Mouse (Mus musculus) CH12.LX (cell line): ENCODE measurements around the gene Mmp8. TPM values are rescaled to one million over a fixed set of nuclear protein-coding genes. Genes with fewer than 3 reads are reported as not detected.

ENCODE experiments used
- DNase-seq: peaks from one replicate; pipeline ENCODE4 v3.0.0-alpha.2; 2013; ENCODE audit errors: extremely low read depth
- H3K27ac ChIP-seq: 2 replicates; pipeline ENCODE4 v1.5.1; 2012; ENCODE audit warnings: low read depth, mild to moderate bottlenecking, control low read depth, moderate library complexity; ENCODE audit not compliant: insufficient read depth
- H3K27me3 ChIP-seq: replicated peaks from 2 replicates; pipeline ENCODE3; 2012; ENCODE audit warnings: inconsistent platforms
- H3K36me3 ChIP-seq, 2 experiments: replicated peaks in 1 of 2; 2 replicates each; pipeline versions ENCODE3 to v1.6.1; 2012; ENCODE audit warnings: inconsistent platforms in 1 of 2, low read length in 1 of 2, mild to moderate bottlenecking in 1 of 2, mixed read lengths in 1 of 2, moderate library complexity in 1 of 2; ENCODE audit not compliant: control insufficient read depth in 1 of 2, insufficient read depth in 1 of 2
- H3K4me1 ChIP-seq, 2 experiments: 2 replicates each; pipeline ENCODE4 v1.6.1; 2012; ENCODE audit warnings: inconsistent platforms in 1 of 2, moderate library complexity in 1 of 2; ENCODE audit not compliant: insufficient read depth in 2 of 2, control insufficient read depth in 1 of 2
- H3K4me2 ChIP-seq: 2 replicates; pipeline ENCODE4 v1.6.1; 2012; ENCODE audit warnings: low read depth, mild to moderate bottlenecking, control low read depth; ENCODE audit not compliant: poor library complexity, insufficient read depth, severe bottlenecking
- H3K4me3 ChIP-seq, 3 experiments: fragments of 150-350 bp in 1 of 3; sonication (generic) in 1 of 3; replicated peaks in 1 of 3; 2 replicates each; pipeline versions ENCODE3 to v1.5.1; 2011 to 2012; ENCODE audit warnings: low read depth in 2 of 3, low read length in 2 of 3, mild to moderate bottlenecking in 2 of 3, moderate library complexity in 2 of 3, control low read depth in 1 of 3, improper control_type of control experiment in 1 of 3, inconsistent platforms in 1 of 3, mixed read lengths in 1 of 3; ENCODE audit not compliant: poor library complexity in 1 of 3
- H3K79me2 ChIP-seq: replicated peaks from 2 replicates; pipeline ENCODE4 v1.6.1; 2012; ENCODE audit warnings: mild to moderate bottlenecking, moderate library complexity; ENCODE audit not compliant: control insufficient read depth, poor library complexity, insufficient read depth, severe bottlenecking; ENCODE audit errors: extremely low read depth
- H3K9ac ChIP-seq: 2 replicates; pipeline ENCODE4 v1.6.1; 2012; ENCODE audit warnings: low read depth, mild to moderate bottlenecking, control low read depth, moderate library complexity; ENCODE audit not compliant: insufficient read depth
- H3K9me3 ChIP-seq: replicated peaks from 2 replicates; pipeline ENCODE3; 2012; ENCODE audit warnings: low read length, inconsistent platforms, mixed read lengths
- CHD1 ChIP-seq: IDR thresholded peaks from 2 replicates; pipeline ENCODE4 v1.6.1; 2012; ENCODE audit warnings: low read depth, low read length, improper control_type of control experiment, inconsistent platforms
- E2F4 ChIP-seq: IDR thresholded peaks from 2 replicates; pipeline ENCODE4 v1.6.1; 2011; ENCODE audit warnings: low read depth, low read length, improper control_type of control experiment; ENCODE audit not compliant: insufficient replicate concordance
- GABPA ChIP-seq: IDR thresholded peaks from 2 replicates; pipeline ENCODE4 v1.6.1; 2012; ENCODE audit warnings: low read depth, low read length, improper control_type of control experiment, inconsistent platforms; ENCODE audit not compliant: insufficient replicate concordance
- IRF4 ChIP-seq: IDR thresholded peaks from 2 replicates; pipeline ENCODE4 v1.6.1; 2014; ENCODE audit warnings: low read depth, mild to moderate bottlenecking, inconsistent platforms, low read length, improper control_type of control experiment
- JUN ChIP-seq: IDR thresholded peaks from 2 replicates; pipeline ENCODE4 v1.6.1; 2011; ENCODE audit warnings: low read depth, mild to moderate bottlenecking, low read length, improper control_type of control experiment, moderate library complexity; ENCODE audit not compliant: insufficient read depth
- JUND ChIP-seq: conservative IDR thresholded peaks from 2 replicates; pipeline ENCODE4 v1.6.1; 2011; ENCODE audit warnings: low read depth, low read length, improper control_type of control experiment
- KAT2A ChIP-seq: IDR thresholded peaks from 2 replicates; pipeline ENCODE4 v1.6.1; 2012; ENCODE audit warnings: low read length, improper control_type of control experiment, inconsistent platforms; ENCODE audit not compliant: insufficient replicate concordance
- MAFK ChIP-seq: IDR thresholded peaks from 2 replicates; pipeline ENCODE4 v1.6.1; 2011; ENCODE audit warnings: low read length, improper control_type of control experiment; ENCODE audit not compliant: insufficient replicate concordance
- MAZ ChIP-seq: IDR thresholded peaks from 2 replicates; pipeline ENCODE4 v1.6.1; 2012; ENCODE audit warnings: low read depth, mild to moderate bottlenecking, inconsistent platforms, low read length, improper control_type of control experiment, moderate library complexity
- MEF2A ChIP-seq: IDR thresholded peaks from 2 replicates; pipeline ENCODE4 v1.6.1; 2014; ENCODE audit warnings: low read depth, mild to moderate bottlenecking, inconsistent platforms, low read length, improper control_type of control experiment, borderline replicate concordance
- MXI1 ChIP-seq: IDR thresholded peaks from 2 replicates; pipeline ENCODE4 v1.6.1; 2011; ENCODE audit warnings: mild to moderate bottlenecking, low read depth, low read length, improper control_type of control experiment
- MYC ChIP-seq: IDR thresholded peaks from 2 replicates; pipeline ENCODE4 v1.6.1; 2011; ENCODE audit warnings: low read depth, mild to moderate bottlenecking, improper control_type of control experiment, low read length
- POLR2A ChIP-seq: IDR thresholded peaks from 2 replicates; pipeline ENCODE4 v1.6.1; 2011; ENCODE audit warnings: low read depth, mild to moderate bottlenecking, improper control_type of control experiment, low read length
- POLR2AphosphoS2 ChIP-seq: IDR thresholded peaks from 2 replicates; pipeline ENCODE4 v1.6.1; 2011; ENCODE audit warnings: low read depth, low read length, improper control_type of control experiment
- RCOR1 ChIP-seq: conservative IDR thresholded peaks from 2 replicates; pipeline ENCODE4 v1.6.1; 2012; ENCODE audit warnings: low read depth, mild to moderate bottlenecking, inconsistent platforms, low read length, improper control_type of control experiment
- SIN3A ChIP-seq: IDR thresholded peaks from 2 replicates; pipeline ENCODE4 v1.6.1; 2012; ENCODE audit warnings: low read length, improper control_type of control experiment, inconsistent platforms
- SMC3 ChIP-seq: IDR thresholded peaks from 2 replicates; pipeline ENCODE4 v1.6.1; 2011; ENCODE audit warnings: low read depth, low read length, improper control_type of control experiment
- TCF12 ChIP-seq: IDR thresholded peaks from 2 replicates; pipeline ENCODE4 v1.6.1; 2014; ENCODE audit warnings: low read depth, mild to moderate bottlenecking, inconsistent platforms, low read length, improper control_type of control experiment
- dilution Hi-C: fragments of 300-500 bp; cut with MboI; formaldehyde crosslinking; loops from 2 replicates; pipeline ENCODE4 v1.14.3; 2020; ENCODE audit warnings: low sequenced_read_pairs; ENCODE audit not compliant: extremely low pct_unique_long_range_greater_than_20kb, extremely low pct_ligation_motif_present
- in situ Hi-C: fragments of 300-500 bp; cut with MboI; formaldehyde crosslinking; loops from 3 replicates; pipeline ENCODE4 v1.14.3; 2019; ENCODE audit warnings: low sequenced_read_pairs, low pct_ligation_motif_present, low pct_unique_long_range_greater_than_20kb, mixed read lengths
- polyA plus RNA-seq: library from polyadenylated mRNA; unstranded; fragments of >175 nt; gene quantifications from 2 replicates; pipeline ENCODE4 v1.2.1, GENCODE M21; 2012; ENCODE audit warnings: low read depth; ENCODE audit not compliant: insufficient read length
- total RNA-seq, 2 experiments: library from RNA; depleted of rRNA; stranded (reverse); fragments of 300-350 nt in 1 of 2; fragments of >200 nt in 1 of 2; gene quantifications; 2 replicates each; pipeline ENCODE4 v1.2.3; 2012 to 2014

Mmp8 gene
- total and polyA plus RNA-seq, 3 experiments: not detected

DNA sequence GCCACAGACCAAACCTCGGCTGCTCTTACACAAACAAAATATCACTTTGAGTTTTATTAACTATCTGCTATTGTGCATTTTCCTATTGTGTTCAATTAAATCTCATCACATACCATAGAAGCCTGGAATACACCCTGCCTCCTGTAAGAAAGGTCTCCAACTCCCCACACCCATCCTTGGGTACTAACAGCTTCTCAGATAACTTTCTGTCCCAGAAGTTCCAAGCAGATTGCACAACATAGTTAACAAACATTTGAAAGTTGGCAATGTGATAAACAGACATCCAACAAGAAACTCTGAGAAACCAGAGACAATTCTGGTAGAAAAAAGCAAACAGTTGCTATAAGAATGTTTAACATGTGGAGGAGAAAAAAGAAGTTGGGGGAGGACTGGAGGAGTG is 12.2 kb downstream of the Mmp8 start:
- H3K79me2 ChIP-seq: no peaks in the 10 kb centered on the region
- in situ Hi-C loops: no loop called here
- TF ChIP-seq MXI1 (no peak), GABPA (no peak), SMC3 (no peak), JUN (no peak), MEF2A (no peak), MAZ (no peak), IRF4 (no peak), SIN3A (no peak), POLR2A (no peak), POLR2AphosphoS2 (no peak), RCOR1 (no peak), MAFK (no peak), E2F4 (no peak), MYC (no peak), TCF12 (no peak), KAT2A (no peak)
- dilution Hi-C loops: no loop called here
- DNase-seq: no peak
- no peaks in the 10 kb centered on the region for H3K36me3 ChIP-seq
- H3K4me3 ChIP-seq: no peak overlapping the region
- H3K4me2 ChIP-seq: no peak overlapping the region
- H3K4me1 ChIP-seq: peaks cover 7 to 23% of the 10 kb centered on the region in 2 experiments
- no peak overlapping the region for H3K9ac ChIP-seq
- H3K27ac ChIP-seq: no peak overlapping the region
- H3K9me3 ChIP-seq: no peaks in the 10 kb centered on the region
- no peaks in the 10 kb centered on the region for H3K27me3 ChIP-seq

DNA sequence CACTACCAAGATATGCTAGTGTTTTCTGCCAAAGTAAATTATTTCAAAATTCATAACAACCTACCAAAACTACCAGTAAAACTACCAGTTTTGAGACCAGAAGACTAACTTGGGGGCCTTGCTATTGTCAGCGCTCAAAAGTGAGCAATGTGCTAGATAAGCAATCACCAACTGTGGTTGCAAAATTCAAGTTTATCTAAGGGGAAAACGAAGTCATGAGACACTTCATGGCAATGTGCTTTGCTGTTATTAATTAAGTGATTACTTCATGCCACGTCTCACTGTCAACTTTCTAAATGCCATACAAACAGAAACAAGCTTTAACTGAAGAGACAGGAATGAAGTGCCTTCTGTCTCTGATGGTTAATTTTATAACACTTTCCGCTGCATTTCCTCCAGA is 12.9 kb downstream of the Mmp8 start, which contains the start of gene Mmp27:
TSS of gene Mmp27 (plus strand) at position 235 of the 400 bp plus-strand sequence.
- no peaks in the 10 kb centered on the region for H3K79me2 ChIP-seq
- no peaks in the 10 kb centered on the region for H3K36me3 ChIP-seq
- peaks cover 7 to 23% of the 10 kb centered on the region in 2 experiments for H3K4me1 ChIP-seq
- no peak for TF ChIP-seq CHD1
- TF ChIP-seq JUND: no peak
- no peak for TF ChIP-seq JUN
- no peak for DNase-seq
- H3K4me2 ChIP-seq: no peak within 1 kb of the TSS
- H3K4me3 ChIP-seq: no peak within 1 kb of the TSS
- no peak within 1 kb of the TSS for H3K27ac ChIP-seq
- dilution Hi-C loops (no loop called here), in situ Hi-C loops (no loop called here)
- H3K9me3 ChIP-seq: no peaks in the 10 kb centered on the region
- H3K9ac ChIP-seq: no peak within 1 kb of the TSS
- H3K27me3 ChIP-seq: no peaks in the 10 kb centered on the region
